Mouse (Mus musculus) CD4-positive, CD25-positive, alpha-beta regulatory T cell, adult 4 months (primary cell): ENCODE data around the gene Plch2. TPM values are rescaled to one million over a fixed set of nuclear protein-coding genes. Genes with fewer than 3 reads are reported as not detected.

Experiments
- ATAC-seq: one replicate; pipeline ENCODE4 v1.8.0; 2017
- polyA plus RNA-seq, 2 experiments: library from polyadenylated mRNA; unstranded; fragments of 100-300 nt; shearing (Covaris generic); gene quantifications; one replicate each; pipeline ENCODE4 v1.2.1; 2017

Plch2 gene
- polyA plus RNA-seq, 2 experiments from 2014 or later = not detected

GRCm38 (mm10) chr4:155019336-155019847 is 37.2 kb downstream of the Plch2 start:
- no peak for ATAC-seq

- ATAC-seq = no peak
These were observed 37.8 kb downstream of the Plch2 start for GRCm38 (mm10) chr4:155018601-155019335.

- no peak for ATAC-seq
These were observed 38.5 kb downstream of the Plch2 start for GRCm38 (mm10) chr4:155018066-155018465.

DNA sequence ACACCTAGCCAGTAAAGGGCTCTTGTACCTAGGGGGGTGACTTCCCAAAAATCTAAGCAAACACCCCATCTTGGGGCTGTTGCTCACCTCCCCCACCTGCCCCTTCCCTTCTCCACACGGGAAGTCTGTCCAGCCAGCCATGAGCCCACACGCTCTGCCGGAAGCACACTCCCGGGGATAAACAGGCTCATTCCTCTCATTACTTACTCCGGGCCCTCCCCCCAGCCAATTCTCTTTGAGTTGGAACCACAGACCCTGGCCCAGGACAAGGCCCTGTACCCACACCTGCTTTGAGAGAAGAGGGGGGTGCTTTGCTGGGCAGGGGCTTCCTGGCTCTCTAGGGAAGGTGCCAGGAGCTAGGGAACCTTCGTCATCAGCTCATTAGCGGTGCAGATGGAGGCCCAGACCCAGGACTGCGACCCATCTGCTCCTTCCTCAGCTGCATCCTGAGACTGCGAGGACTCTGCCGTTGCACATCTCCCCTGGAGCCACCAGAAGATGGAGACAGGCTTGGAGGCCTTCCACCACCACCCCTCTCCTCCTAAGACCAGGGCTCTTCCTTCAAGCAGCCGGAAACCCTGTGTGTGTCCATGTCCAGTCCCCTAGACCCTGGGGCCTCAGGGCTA is 39.2 kb downstream of the Plch2 start:
- no peak for ATAC-seq

DNA sequence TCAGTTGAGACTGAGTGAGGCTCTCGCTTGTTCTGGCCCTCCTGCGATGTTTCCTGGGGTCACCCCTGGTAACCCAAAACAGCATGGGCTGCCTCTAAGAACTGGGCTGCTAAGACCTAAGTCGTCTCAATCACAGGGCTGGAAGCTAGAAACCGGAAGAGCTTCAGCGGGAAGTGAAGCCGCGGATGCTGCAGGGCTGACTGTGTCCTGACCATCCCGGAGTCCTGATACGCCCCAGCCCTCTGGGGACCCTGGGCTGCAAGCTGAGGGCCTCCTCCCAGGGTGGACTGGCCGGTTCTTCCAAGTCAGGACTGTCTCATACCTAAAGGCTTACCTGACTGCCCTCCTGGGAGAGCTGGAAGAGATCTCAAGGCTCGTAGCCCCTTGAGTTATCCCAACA is 39.8 kb downstream of the Plch2 start:
- no peak for ATAC-seq

GRCm38 (mm10) chr4:155015550-155015949 is 41.0 kb downstream of the Plch2 start:
- ATAC-seq = no peak

GRCm38 (mm10) chr4:155014791-155015190 is 41.8 kb downstream of the Plch2 start:
- ATAC-seq = no peak

- ATAC-seq = no peak
These were observed 42.3 kb downstream of the Plch2 start for GRCm38 (mm10) chr4:155014244-155014643.

DNA sequence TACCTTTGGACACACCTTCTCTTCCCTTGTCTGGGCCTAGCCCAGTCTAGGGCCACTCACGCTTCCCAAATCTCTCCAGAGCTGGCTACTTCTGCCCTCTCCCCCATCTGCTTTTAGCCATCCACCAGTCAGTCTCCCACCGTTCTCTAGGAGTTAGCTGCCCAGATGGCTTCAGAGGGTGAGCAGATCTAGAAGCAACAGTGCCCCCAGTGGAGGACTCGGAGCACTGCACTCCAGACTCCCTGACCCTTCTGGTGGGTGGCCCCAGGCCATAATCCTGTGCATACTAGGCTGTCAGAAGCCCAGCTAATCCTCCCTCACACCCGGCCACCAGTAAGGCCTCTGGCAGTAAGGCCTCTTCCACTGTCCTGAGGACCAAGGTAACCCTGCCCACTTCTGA is 43.8 kb downstream of the Plch2 start:
- ATAC-seq = peak; percentile 39

- ATAC-seq = no peak
These were observed 44.5 kb downstream of the Plch2 start for GRCm38 (mm10) chr4:155012115-155012514.

DNA sequence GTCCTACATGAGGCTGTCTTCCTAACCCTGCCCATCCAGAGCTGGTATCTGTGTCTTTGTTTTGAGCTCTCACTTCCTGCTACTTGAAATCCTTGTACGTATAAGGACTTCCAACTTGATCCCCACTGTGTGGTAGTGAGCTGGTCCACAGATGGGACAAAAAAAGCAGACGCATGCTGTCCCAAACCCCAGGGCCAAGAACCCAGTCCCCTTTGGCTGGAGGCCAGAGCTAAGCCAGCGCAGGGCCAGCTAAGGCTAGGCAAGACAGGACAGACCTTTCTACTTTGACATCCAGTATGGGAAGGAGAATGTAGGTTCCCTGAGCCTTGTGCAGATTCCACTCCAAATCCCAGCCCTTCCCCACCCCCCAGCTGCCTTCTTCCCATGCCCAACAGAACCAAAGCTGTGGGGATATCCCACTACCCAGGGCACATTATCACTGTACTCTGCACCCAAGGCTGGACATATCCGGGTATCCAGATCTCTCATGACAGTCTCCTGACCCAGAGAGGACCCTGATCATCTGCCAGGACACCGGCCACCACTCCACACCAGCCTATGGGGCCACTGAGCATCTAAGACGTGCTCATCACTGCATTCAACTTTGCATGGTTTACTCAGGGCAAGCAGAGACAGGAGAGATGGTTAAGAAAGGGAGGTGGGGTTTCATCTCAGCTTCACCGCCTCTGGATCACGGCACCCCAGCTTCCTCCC is 45.1 kb downstream of the Plch2 start:
- ATAC-seq = no peak

DNA sequence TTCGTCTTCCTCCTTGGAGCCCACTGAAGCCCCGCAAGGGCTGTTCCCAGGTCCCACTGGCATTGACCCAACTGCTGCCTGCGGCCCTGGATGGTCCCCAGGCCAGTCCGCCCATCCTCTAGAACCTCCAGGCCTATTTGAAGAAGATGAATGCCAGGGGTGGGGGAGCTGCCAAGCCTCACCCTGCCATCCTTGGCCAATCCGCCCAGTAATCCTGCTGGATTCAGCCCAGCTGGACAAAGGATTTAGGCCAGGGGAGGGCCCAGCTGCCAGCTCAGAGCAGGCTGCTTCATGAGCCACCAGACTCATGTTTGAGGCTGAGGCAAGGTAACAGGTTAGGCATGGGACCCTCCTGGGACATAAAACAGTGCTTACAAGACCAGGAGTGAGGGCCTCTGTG is 45.7 kb downstream of the Plch2 start:
- ATAC-seq = no peak

GRCm38 (mm10) chr4:155009216-155009615 is 47.4 kb downstream of the Plch2 start:
- no peak for ATAC-seq

GRCm38 (mm10) chr4:155008075-155008474 is 48.5 kb downstream of the Plch2 start:
- no peak for ATAC-seq

DNA sequence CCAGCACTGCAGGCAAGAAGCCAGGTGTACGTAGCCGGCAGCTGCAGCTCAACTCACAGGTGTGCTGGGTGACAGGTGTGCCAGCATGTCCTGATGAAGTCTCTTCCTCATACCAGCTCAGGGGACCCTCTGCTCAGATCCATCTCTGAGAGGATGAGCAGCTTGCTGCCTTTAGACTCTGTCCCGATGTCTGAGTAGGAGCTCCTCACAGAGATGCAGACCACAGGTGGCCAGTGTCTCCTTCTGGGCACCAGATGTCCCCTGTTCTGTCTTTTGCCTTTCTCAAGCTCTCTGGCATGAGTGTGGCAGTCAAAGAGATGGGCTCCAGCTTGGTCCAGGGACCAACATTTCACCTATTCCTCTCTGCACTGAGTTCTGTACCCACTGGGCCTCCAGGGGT is 48.9 kb downstream of the Plch2 start:
- no peak for ATAC-seq

- no peak for ATAC-seq
These were observed 50.3 kb downstream of the Plch2 start for GRCm38 (mm10) chr4:155006296-155006695.

DNA sequence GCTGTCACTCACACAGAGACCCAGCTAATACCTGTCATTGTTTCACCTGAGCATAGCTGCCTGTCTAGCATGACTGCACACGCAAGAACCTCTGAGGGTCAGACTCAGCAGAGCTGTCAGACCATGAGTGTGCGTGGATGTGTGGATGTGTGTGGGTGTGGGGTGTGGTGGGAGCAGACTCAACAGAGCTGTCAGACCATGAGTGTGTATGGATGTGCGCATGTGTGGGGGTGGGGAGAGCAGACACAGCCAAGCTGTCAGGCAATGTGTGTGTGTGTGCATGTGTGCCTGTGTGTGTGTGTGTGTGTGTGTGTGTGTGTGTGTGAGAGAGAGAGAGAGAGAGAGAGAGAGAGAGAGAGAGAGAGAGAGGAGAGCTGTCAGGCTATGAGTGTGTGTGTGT is 51.3 kb downstream of the Plch2 start:
- no peak for ATAC-seq

DNA sequence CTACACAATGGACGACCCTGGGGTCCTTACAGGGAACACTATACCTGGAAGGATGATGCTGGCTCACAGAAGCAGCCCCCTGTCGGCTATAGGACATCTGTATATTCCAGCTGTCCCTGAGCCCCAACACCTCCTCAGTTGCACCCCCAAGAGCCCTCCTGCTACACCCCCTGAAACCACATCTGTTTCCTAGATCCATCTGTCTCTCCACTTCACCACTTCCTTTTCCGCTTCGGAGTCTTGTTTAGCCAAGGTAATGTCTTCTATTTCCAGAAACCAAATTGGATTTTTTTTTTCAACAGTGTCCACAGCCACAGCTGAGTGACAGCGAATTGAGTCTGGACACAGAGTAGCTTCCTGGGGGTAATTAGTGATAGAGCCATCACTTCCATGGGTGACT is 57.2 kb downstream of the Plch2 start:
- no peak for ATAC-seq

DNA sequence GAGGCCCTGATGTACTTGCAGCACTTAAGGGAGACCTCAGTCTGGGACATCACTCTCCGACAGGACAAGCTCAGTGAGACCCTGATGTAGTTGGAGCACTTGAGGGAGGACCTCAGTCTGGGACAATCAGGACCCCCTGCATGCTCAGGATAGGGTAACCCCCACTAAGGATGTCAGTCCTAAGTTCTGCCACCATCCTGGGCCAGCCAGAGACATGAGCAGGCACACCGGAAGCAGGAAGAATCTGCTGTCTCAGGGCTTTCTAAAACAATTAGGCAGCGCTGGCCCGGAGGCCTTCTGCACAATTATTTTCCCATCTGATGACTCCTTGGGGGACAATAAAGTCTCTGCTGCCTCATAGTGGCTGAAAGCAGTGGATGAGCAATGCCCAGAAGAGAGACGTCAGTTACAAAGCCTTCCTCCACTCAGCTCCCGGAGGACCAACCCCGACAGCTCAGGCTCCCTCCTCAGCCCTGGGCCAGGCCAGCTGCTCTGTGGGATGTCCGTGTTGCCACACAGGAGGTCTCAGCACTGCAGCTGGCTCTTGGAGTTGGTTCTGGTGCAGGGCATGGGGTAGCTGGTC is 59.9 kb downstream of the Plch2 start:
- ATAC-seq = no peak

- no peak for ATAC-seq
These were observed 61.7 kb downstream of the Plch2 start for GRCm38 (mm10) chr4:154994876-154995275.

GRCm38 (mm10) chr4:154986750-154987149 is 69.8 kb downstream of the Plch2 start:
- no peak for ATAC-seq

DNA sequence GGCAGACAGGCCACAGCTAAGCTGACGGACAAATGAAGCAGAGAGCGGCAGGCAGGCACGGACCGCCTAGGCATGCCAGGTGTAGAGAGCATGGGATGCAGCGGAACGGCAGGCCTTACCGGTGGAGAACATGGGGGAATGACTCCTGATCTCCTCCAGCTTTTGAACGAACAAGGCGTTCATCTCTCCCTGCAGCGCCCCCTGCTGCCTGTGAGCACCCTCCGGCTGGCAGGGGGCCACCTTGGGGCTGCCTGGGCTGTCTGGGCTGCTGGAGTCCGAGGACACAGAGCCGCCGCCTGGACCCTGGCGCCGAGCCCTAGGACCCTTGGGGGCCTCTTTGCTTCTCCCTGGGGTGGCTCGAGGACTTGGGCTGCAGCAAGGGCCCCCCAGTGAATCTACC is 70.5 kb downstream of the Plch2 start:
- ATAC-seq = no peak

- no peak for ATAC-seq
These were observed 71.3 kb downstream of the Plch2 start for GRCm38 (mm10) chr4:154985151-154985777.
